Mouse (Mus musculus): ENCODE measurements at regions not wholly inside any gene's neighbourhood (a gene's known extent, or its start where the extent isn't known, plus 50 kb on each side); places are given as distances from the start of the nearest gene placed in this dataset.

DNA sequence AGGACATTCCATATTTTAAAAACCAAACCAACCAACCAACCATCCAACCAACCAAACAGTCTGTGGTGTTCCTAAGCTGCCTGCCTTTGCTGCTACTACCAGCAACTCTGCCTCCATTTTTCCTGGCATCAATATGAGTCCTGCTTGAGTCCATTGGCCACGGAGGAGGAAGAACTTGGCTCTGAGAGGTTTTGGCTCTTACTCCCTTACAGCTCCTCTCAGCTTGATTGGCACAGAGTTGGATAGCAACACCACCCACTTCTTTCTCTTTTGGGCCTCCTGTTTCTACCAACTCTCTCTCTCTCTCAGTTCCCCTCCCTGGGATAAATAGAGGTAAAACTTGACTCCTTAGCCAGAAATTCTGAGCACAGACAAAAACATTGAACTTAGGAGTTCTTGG, 804.6 kb upstream of the Kirrel3 start:
- TF ChIP-seq POLR2A (IDR thresholded peaks at IDR 0.05; ENCODE audit: insufficient read length, low read depth) = no peak
- no peak for TF ChIP-seq USF1 (IDR thresholded peaks at IDR 0.05; ENCODE audit: low read depth)
- TF ChIP-seq TCF12 (IDR thresholded peaks at IDR 0.05; ENCODE audit: insufficient read depth, poor library complexity, severe bottlenecking) = no peak
- no peak for TF ChIP-seq E2F4 (IDR thresholded peaks at IDR 0.05; ENCODE audit: insufficient read depth)
